Mouse (Mus musculus): ENCODE measurements around the gene Gm49358. TPM values are rescaled to one million over a fixed set of nuclear protein-coding genes. Genes with fewer than 3 reads are reported as not detected.

The Gm49358 gene
- total and polyA plus RNA-seq, 3 experiments, result 2.0 TPM; not detected in 2

DNA sequence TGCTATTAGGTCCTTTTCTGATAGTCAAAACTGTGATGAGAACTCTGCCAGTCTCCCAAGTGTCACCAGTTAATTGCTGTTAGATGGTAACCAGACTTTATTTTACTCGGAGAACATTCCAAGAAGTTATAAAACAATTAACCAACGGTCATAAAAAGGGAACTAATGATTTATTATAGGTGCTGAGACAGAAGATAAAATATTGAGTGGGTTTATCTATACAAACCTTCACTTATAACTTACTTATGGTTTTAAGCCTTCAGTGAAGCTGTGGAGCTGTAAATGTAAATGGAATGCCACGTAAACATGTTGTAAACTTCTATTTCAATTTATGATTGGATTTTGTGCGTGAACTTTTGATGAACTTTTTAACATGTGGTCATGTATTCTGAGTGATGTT lies 9.6 kb downstream of the Gm49358 start:
- Histone ChIP-seq H3K4me1 (ENCODE audit: control insufficient read depth in 1 of 2, insufficient read depth in 2 of 2) (peaks cover 8 to 19% of the 10 kb centered on the region in 2 experiments; a peak in 3 of 4 replicates), H3K9me3 (replicated peaks; ENCODE audit: low read length) (no peaks in the 10 kb centered on the region), H3K9ac (ENCODE audit: insufficient read depth, low read depth) (no peak overlapping the region), H3K27ac (ENCODE audit: insufficient read depth, low read depth) (no peak overlapping the region), H3K79me2 (replicated peaks; ENCODE audit: control insufficient read depth, extremely low read depth, insufficient read depth, poor library complexity, severe bottlenecking) (no peaks in the 10 kb centered on the region), H3K27me3 (replicated peaks) (no peaks in the 10 kb centered on the region), H3K4me2 (ENCODE audit: insufficient read depth, low read depth, poor library complexity, severe bottlenecking) (no peak overlapping the region), H3K4me3 (replicated peaks in 1 of 3; ENCODE audit: low read depth in 2 of 3, low read length in 2 of 3, poor library complexity in 1 of 3) (no peak overlapping the region), H3K36me3 (replicated peaks in 1 of 2; ENCODE audit: control insufficient read depth in 1 of 2, insufficient read depth in 1 of 2, low read length in 1 of 2) (peaks cover 0 to 3% of the 10 kb centered on the region in 2 experiments)
- in situ Hi-C loops (cut with MboI; ENCODE audit: low pct_ligation_motif_present, low pct_unique_long_range_greater_than_20kb, low sequenced_read_pairs), result no loop called here
- dilution Hi-C loops (cut with MboI; ENCODE audit: extremely low pct_ligation_motif_present, extremely low pct_unique_long_range_greater_than_20kb, low sequenced_read_pairs), result no loop called here
- no peak for TF ChIP-seq POLR2AphosphoS2 (IDR thresholded peaks at IDR 0.05; ENCODE audit: low read depth, low read length)
- no peak for TF ChIP-seq TBP (conservative IDR thresholded peaks at IDR 0.05; ENCODE audit: low read depth, low read length)
- DNase-seq (ENCODE audit: extremely low read depth), result no peak

DNA sequence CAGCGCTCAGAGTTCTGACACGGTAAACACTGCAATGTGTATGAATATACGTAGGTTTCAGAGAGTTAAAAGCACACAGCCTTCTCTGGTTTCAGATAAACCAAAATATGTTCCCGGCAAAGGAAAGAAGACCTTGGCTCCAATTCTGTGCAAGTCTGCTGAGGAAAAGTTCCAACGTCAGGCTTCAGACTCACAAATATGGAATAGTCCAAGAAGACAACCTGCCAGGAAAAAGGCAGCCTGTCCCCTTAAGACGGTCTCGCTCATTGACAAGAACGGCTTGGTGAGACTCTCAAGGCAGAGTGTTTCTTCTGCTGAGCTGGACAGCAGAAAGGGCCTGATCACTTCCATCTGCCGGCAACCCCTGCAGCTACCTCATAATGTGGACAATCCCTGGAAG lies 12.5 kb downstream of the Gm49358 start:
- dilution Hi-C loops (cut with MboI; ENCODE audit: extremely low pct_ligation_motif_present, extremely low pct_unique_long_range_greater_than_20kb, low sequenced_read_pairs) (no loop called here), in situ Hi-C loops (cut with MboI; ENCODE audit: low pct_ligation_motif_present, low pct_unique_long_range_greater_than_20kb, low sequenced_read_pairs) (no loop called here)
- DNase-seq (ENCODE audit: extremely low read depth), result no peak
- peaks cover 11% of the 10 kb centered on the region; the same call in 1 of the 2 replicates for H3K79me2 ChIP-seq (replicated peaks; ENCODE audit: control insufficient read depth, extremely low read depth, insufficient read depth, poor library complexity, severe bottlenecking)
- H3K9me3 ChIP-seq (replicated peaks; ENCODE audit: low read length), result no peaks in the 10 kb centered on the region
- H3K4me1 ChIP-seq (ENCODE audit: control insufficient read depth in 1 of 2, insufficient read depth in 2 of 2), result peaks cover 8 to 27% of the 10 kb centered on the region in 2 experiments; a peak in 3 of 4 replicates
- H3K9ac ChIP-seq (ENCODE audit: insufficient read depth, low read depth), result no peak overlapping the region
- H3K27ac ChIP-seq (ENCODE audit: insufficient read depth, low read depth), result no peak overlapping the region
- H3K4me3 ChIP-seq (replicated peaks in 1 of 3; ENCODE audit: low read depth in 2 of 3, low read length in 2 of 3, poor library complexity in 1 of 3), result no peak overlapping the region
- H3K27me3 ChIP-seq (replicated peaks), result no peaks in the 10 kb centered on the region
- no peak for TF ChIP-seq ZMIZ1 (IDR thresholded peaks at IDR 0.05; ENCODE audit: low read depth, low read length)
- TF ChIP-seq MXI1 (IDR thresholded peaks at IDR 0.05; ENCODE audit: low read depth, low read length), result no peak
- no peak for TF ChIP-seq BHLHE40 (IDR thresholded peaks at IDR 0.05; ENCODE audit: low read depth, low read length)
- no peak for TF ChIP-seq CTCF (conservative IDR thresholded peaks at IDR 0.05 in 1 of 2, IDR thresholded peaks at IDR 0.05 in 1 of 2; ENCODE audit: low read depth in 2 of 2, low read length in 2 of 2)
- no peak for TF ChIP-seq TCF12 (IDR thresholded peaks at IDR 0.05; ENCODE audit: low read depth, low read length)
- TF ChIP-seq KAT2A (IDR thresholded peaks at IDR 0.05; ENCODE audit: insufficient replicate concordance, low read length), result no peak
- no peak for TF ChIP-seq RAD21 (IDR thresholded peaks at IDR 0.05; ENCODE audit: low read depth, low read length)
- no peak for TF ChIP-seq NELFE (IDR thresholded peaks at IDR 0.05; ENCODE audit: low read depth, low read length)
- no peak for TF ChIP-seq ZNF384 (IDR thresholded peaks at IDR 0.05; ENCODE audit: low read depth, low read length)
- no peak for TF ChIP-seq USF1 (IDR thresholded peaks at IDR 0.05; ENCODE audit: low read depth, low read length)
- no peak for TF ChIP-seq ZC3H11A (IDR thresholded peaks at IDR 0.05; ENCODE audit: low read depth, low read length)
- no peak for TF ChIP-seq JUN (IDR thresholded peaks at IDR 0.05; ENCODE audit: insufficient read depth, low read depth, low read length)
- no peak for TF ChIP-seq SIN3A (IDR thresholded peaks at IDR 0.05; ENCODE audit: low read length)
- H3K4me2 ChIP-seq (ENCODE audit: insufficient read depth, low read depth, poor library complexity, severe bottlenecking), result no peak overlapping the region
- peaks cover 0 to 3% of the 10 kb centered on the region in 2 experiments for H3K36me3 ChIP-seq (replicated peaks in 1 of 2; ENCODE audit: control insufficient read depth in 1 of 2, insufficient read depth in 1 of 2, low read length in 1 of 2)

Measured in CH12.LX (cell line).